Mouse (Mus musculus): ENCODE results near the gene Gemin5. TPM values are rescaled to one million over a fixed set of nuclear protein-coding genes. Genes with fewer than 3 reads are reported as not detected.

Gemin5 gene
- total and polyA plus RNA-seq, 3 experiments = 66.7 to 89.6 (median 88.6) TPM

GRCm38 (mm10) chr11:58201052-58201451 lies 32.7 kb upstream of the Gemin5 start:
- in situ Hi-C loops (cut with MboI; ENCODE audit: low pct_ligation_motif_present, low pct_unique_long_range_greater_than_20kb, low sequenced_read_pairs) (no loop called here), dilution Hi-C loops (cut with MboI; ENCODE audit: extremely low pct_ligation_motif_present, extremely low pct_unique_long_range_greater_than_20kb, low sequenced_read_pairs) (no loop called here)
- Histone ChIP-seq H3K4me2 (ENCODE audit: insufficient read depth, low read depth, poor library complexity, severe bottlenecking) (peak overlapping the region; percentile 85), H3K27me3 (replicated peaks) (no peaks in the 10 kb centered on the region), H3K9me3 (replicated peaks; ENCODE audit: low read length) (no peaks in the 10 kb centered on the region), H3K4me1 (ENCODE audit: control insufficient read depth in 1 of 2, insufficient read depth in 2 of 2) (peaks cover 9 to 23% of the 10 kb centered on the region in 2 experiments), H3K79me2 (replicated peaks; ENCODE audit: control insufficient read depth, extremely low read depth, insufficient read depth, poor library complexity, severe bottlenecking) (peaks cover 41% of the 10 kb centered on the region), H3K36me3 (replicated peaks in 1 of 2; ENCODE audit: control insufficient read depth in 1 of 2, insufficient read depth in 1 of 2, low read length in 1 of 2) (peaks cover 20 to 36% of the 10 kb centered on the region in 2 experiments), H3K9ac (ENCODE audit: insufficient read depth, low read depth) (peak overlapping the region; percentile 85), H3K27ac (ENCODE audit: insufficient read depth, low read depth) (peak overlapping the region; percentile 81), H3K4me3 (replicated peaks in 1 of 3; ENCODE audit: low read depth in 2 of 3, low read length in 2 of 3, poor library complexity in 1 of 3) (peak overlapping the region; percentile 55 to 95 (median 63))
- TF ChIP-seq MEF2A (IDR thresholded peaks at IDR 0.05; ENCODE audit: borderline replicate concordance, low read depth, low read length) (peak; percentile 89), JUND (conservative IDR thresholded peaks at IDR 0.05; ENCODE audit: low read depth, low read length) (0 out of 2 replicates have a peak, but pooled peaks have one; percentile 22), SMC3 (IDR thresholded peaks at IDR 0.05; ENCODE audit: low read depth, low read length) (peak; percentile 6; the same call in 1 of the 2 replicates), EP300 (IDR thresholded peaks at IDR 0.05; ENCODE audit: low read length) (peak; percentile 75), RAD21 (IDR thresholded peaks at IDR 0.05; ENCODE audit: low read depth, low read length) (no peak; the same call in 1 of the 2 replicates), BHLHE40 (IDR thresholded peaks at IDR 0.05; ENCODE audit: low read depth, low read length) (peak; percentile 76), TBP (conservative IDR thresholded peaks at IDR 0.05; ENCODE audit: low read depth, low read length) (peak; percentile 71), CHD1 (IDR thresholded peaks at IDR 0.05; ENCODE audit: low read depth, low read length) (peak; percentile 99), HCFC1 (IDR thresholded peaks at IDR 0.05; ENCODE audit: low read depth, low read length) (peak; percentile 36; the same call in 1 of the 2 replicates), UBTF (IDR thresholded peaks at IDR 0.05; ENCODE audit: low read depth, low read length) (no peak), JUN (IDR thresholded peaks at IDR 0.05; ENCODE audit: insufficient read depth, low read depth, low read length) (peak; percentile 67; the same call in 1 of the 2 replicates), E2F4 (IDR thresholded peaks at IDR 0.05; ENCODE audit: insufficient replicate concordance, low read depth, low read length) (no peak), ZKSCAN1 (IDR thresholded peaks at IDR 0.05; ENCODE audit: borderline replicate concordance, low read depth, low read length) (no peak), MAFK (IDR thresholded peaks at IDR 0.05; ENCODE audit: insufficient replicate concordance, low read length) (no peak), ZC3H11A (IDR thresholded peaks at IDR 0.05; ENCODE audit: low read depth, low read length) (no peak), USF2 (conservative IDR thresholded peaks at IDR 0.05; ENCODE audit: low read depth, low read length) (no peak), ELF1 (IDR thresholded peaks at IDR 0.05; ENCODE audit: low read depth, low read length) (peak; percentile 48; the same call in 1 of the 2 replicates), TCF12 (IDR thresholded peaks at IDR 0.05; ENCODE audit: low read depth, low read length) (peak; percentile 82; the same call in 1 of the 2 replicates), POLR2AphosphoS2 (IDR thresholded peaks at IDR 0.05; ENCODE audit: low read depth, low read length) (peak; percentile 58; the same call in 1 of the 2 replicates), MYC (IDR thresholded peaks at IDR 0.05; ENCODE audit: low read depth, low read length) (peak; percentile 22; the same call in 1 of the 2 replicates), NRF1 (IDR thresholded peaks at IDR 0.05; ENCODE audit: low read depth, low read length) (peak; percentile 32), NELFE (IDR thresholded peaks at IDR 0.05; ENCODE audit: low read depth, low read length) (peak; percentile 81), SIN3A (IDR thresholded peaks at IDR 0.05; ENCODE audit: low read length) (peak; percentile 92), ZNF384 (IDR thresholded peaks at IDR 0.05; ENCODE audit: low read depth, low read length) (peak; percentile 98), KAT2A (IDR thresholded peaks at IDR 0.05; ENCODE audit: insufficient replicate concordance, low read length) (0 out of 2 replicates have a peak, but pooled peaks have one; percentile 16), USF1 (IDR thresholded peaks at IDR 0.05; ENCODE audit: low read depth, low read length) (no peak), RCOR1 (conservative IDR thresholded peaks at IDR 0.05; ENCODE audit: low read depth, low read length) (peak; percentile 79), POLR2A (IDR thresholded peaks at IDR 0.05; ENCODE audit: low read depth, low read length) (peak; percentile 70), IRF4 (IDR thresholded peaks at IDR 0.05; ENCODE audit: low read depth, low read length) (peak; percentile 88), ETS1 (conservative IDR thresholded peaks at IDR 0.05; ENCODE audit: low read depth, low read length) (peak; percentile 93), MXI1 (IDR thresholded peaks at IDR 0.05; ENCODE audit: low read depth, low read length) (peak; percentile 76; the same call in 1 of the 2 replicates), ZMIZ1 (IDR thresholded peaks at IDR 0.05; ENCODE audit: low read depth, low read length) (peak; percentile 86; the same call in 1 of the 2 replicates), CHD2 (IDR thresholded peaks at IDR 0.05; ENCODE audit: low read length) (peak; percentile 47; the same call in 1 of the 2 replicates), GABPA (IDR thresholded peaks at IDR 0.05; ENCODE audit: insufficient replicate concordance, low read depth, low read length) (no peak), MAZ (IDR thresholded peaks at IDR 0.05; ENCODE audit: low read depth, low read length) (peak; percentile 84; the same call in 1 of the 2 replicates)
- peak; percentile 86 for DNase-seq (ENCODE audit: extremely low read depth)

Data from CH12.LX (cell line).